Mouse (Mus musculus): ENCODE measurements at regions not wholly inside any gene's neighbourhood (a gene's known extent, or its start where the extent isn't known, plus 50 kb on each side); places are given as distances from the start of the nearest gene placed in this dataset.

DNA sequence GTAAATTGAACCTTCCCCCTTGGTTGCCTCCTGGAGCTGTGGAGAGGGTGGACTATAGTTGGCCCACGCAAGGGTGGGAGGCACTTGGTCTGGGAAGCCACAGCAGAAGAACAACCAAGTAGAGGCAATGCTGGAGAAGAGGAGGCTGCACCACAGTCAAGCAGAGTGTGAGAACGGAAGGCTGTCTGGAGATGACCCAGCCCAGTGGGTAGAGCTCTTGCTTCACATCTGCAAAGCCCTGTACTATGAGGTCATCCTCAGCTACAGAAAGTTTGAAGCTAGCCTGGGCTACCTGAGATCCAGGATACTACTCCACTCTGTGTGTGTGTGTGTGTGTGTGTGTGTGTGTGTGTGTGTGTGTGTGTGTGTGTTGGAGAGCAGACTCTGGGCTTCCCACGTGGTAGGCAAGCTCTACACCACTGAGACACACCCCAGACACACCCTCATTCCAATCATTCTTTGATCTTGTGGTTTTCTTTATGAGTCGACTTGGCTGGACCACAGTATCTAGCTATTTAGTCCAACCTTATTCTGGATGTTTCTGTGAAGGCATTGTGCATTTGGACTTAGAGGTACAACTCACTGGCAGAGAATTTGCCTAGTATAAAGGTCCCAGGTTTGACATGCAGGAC is 111.5 kb upstream of the Med13l start:
- Histone ChIP-seq H3K4me1 (ENCODE audit: control insufficient read depth, insufficient read depth, low read length) (no peaks in the 10 kb centered on the region), H3K36me3 (ENCODE audit: control insufficient read depth, insufficient read depth, low read length) (no peaks in the 10 kb centered on the region), H3K27ac (ENCODE audit: low read depth, low read length) (no peak overlapping the region), H3K9me3 (ENCODE audit: control insufficient read depth, low read length) (no peaks in the 10 kb centered on the region), H3K4me2 (replicated peaks; ENCODE audit: low read depth, low read length) (no peak overlapping the region), H3K4me3 (ENCODE audit: low read length) (no peak overlapping the region), H3K9ac (ENCODE audit: low read depth, low read length) (no peak overlapping the region), H3K27me3 (ENCODE audit: control insufficient read depth, insufficient read depth, low read length) (peaks cover 6% of the 10 kb centered on the region)
- no peak for ATAC-seq (ENCODE audit: low FRiP score, low TSS enrichment)
- 53% methylated on average over 4 of the region's 4 CpGs for WGBS

GRCm38 (mm10) chr5:118449893-118450292 is 110.6 kb upstream of the Med13l start:
- Histone ChIP-seq H3K9me3 (ENCODE audit: control insufficient read depth, low read length) (no peaks in the 10 kb centered on the region), H3K4me1 (ENCODE audit: control insufficient read depth, insufficient read depth, low read length) (no peaks in the 10 kb centered on the region), H3K36me3 (ENCODE audit: control insufficient read depth, insufficient read depth, low read length) (no peaks in the 10 kb centered on the region), H3K27me3 (ENCODE audit: control insufficient read depth, insufficient read depth, low read length) (peaks cover 3% of the 10 kb centered on the region; the same call in 1 of the 2 replicates), H3K27ac (ENCODE audit: low read depth, low read length) (no peak overlapping the region), H3K9ac (ENCODE audit: low read depth, low read length) (no peak overlapping the region), H3K4me2 (replicated peaks; ENCODE audit: low read depth, low read length) (no peak overlapping the region), H3K4me3 (ENCODE audit: low read length) (no peak overlapping the region)
- ATAC-seq (ENCODE audit: low FRiP score, low TSS enrichment) = no peak
- WGBS = 87% methylated on average over 4 of the region's 4 CpGs

DNA sequence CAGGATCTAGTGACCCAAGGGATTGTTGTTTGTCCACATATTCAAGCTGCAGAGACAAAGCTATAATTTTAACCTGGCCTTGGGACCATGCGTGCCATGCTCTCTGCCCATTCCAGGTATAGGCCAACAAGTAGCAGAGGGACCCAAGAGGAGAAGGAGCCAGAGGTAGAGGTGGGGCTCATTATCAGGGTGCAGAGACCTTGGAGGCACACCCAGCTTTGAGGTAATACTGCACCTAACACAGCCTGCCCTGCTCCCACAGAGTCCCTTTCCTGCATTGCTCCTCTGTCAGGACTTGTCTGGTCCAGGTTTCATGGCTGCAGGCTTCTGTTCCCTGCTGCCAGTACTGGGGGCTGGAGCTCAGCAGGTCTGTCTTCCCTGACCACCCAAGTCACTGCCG is 108.4 kb upstream of the Med13l start:
- no peak for ATAC-seq (ENCODE audit: low FRiP score, low TSS enrichment)
- no peaks in the 10 kb centered on the region for H3K9me3 ChIP-seq (ENCODE audit: control insufficient read depth, low read length)
- no peak overlapping the region for H3K27ac ChIP-seq (ENCODE audit: low read depth, low read length)
- no peak overlapping the region for H3K4me2 ChIP-seq (replicated peaks; ENCODE audit: low read depth, low read length)
- H3K9ac ChIP-seq (ENCODE audit: low read depth, low read length) = no peak overlapping the region
- H3K4me1 ChIP-seq (ENCODE audit: control insufficient read depth, insufficient read depth, low read length) = no peaks in the 10 kb centered on the region
- no peaks in the 10 kb centered on the region for H3K27me3 ChIP-seq (ENCODE audit: control insufficient read depth, insufficient read depth, low read length)
- no peak overlapping the region for H3K4me3 ChIP-seq (ENCODE audit: low read length)
- no peaks in the 10 kb centered on the region for H3K36me3 ChIP-seq (ENCODE audit: control insufficient read depth, insufficient read depth, low read length)
- 71% methylated on average over 2 of the region's 2 CpGs for WGBS

GRCm38 (mm10) chr5:118454096-118454495 is 106.4 kb upstream of the Med13l start:
- peaks cover 6% of the 10 kb centered on the region; the same call in 1 of the 2 replicates for H3K4me1 ChIP-seq (ENCODE audit: control insufficient read depth, insufficient read depth, low read length)
- 100% methylated on average over 1 of the region's 1 CpGs for WGBS

GRCm38 (mm10) chr5:118458727-118459390 is 101.6 kb upstream of the Med13l start:
- Histone ChIP-seq H3K9me3 (ENCODE audit: control insufficient read depth, low read length) (no peaks in the 10 kb centered on the region), H3K9ac (ENCODE audit: low read depth, low read length) (peak overlapping the region; percentile 25; the same call in 1 of the 2 replicates), H3K27me3 (ENCODE audit: control insufficient read depth, insufficient read depth, low read length) (no peaks in the 10 kb centered on the region), H3K4me3 (ENCODE audit: low read length) (peak overlapping the region; percentile 27), H3K4me2 (replicated peaks; ENCODE audit: low read depth, low read length) (peak overlapping the region; percentile 57), H3K4me1 (ENCODE audit: control insufficient read depth, insufficient read depth, low read length) (peaks cover 10% of the 10 kb centered on the region; the same call in 1 of the 2 replicates), H3K27ac (ENCODE audit: low read depth, low read length) (peak overlapping the region; percentile 77; the same call in 1 of the 2 replicates), H3K36me3 (ENCODE audit: control insufficient read depth, insufficient read depth, low read length) (no peaks in the 10 kb centered on the region)
- 2% methylated on average over 16 of the region's 16 CpGs for WGBS
- ATAC-seq (ENCODE audit: low FRiP score, low TSS enrichment) = peak; percentile 86

More at GRCm38 (mm10) chr5:118454096-118454495, 106.4 kb upstream of the Med13l start:
- H3K27me3 ChIP-seq (ENCODE audit: control insufficient read depth, insufficient read depth, low read length) = no peaks in the 10 kb centered on the region
- no peak for ATAC-seq (ENCODE audit: low FRiP score, low TSS enrichment)
- H3K9ac ChIP-seq (ENCODE audit: low read depth, low read length) = no peak overlapping the region
- no peaks in the 10 kb centered on the region for H3K9me3 ChIP-seq (ENCODE audit: control insufficient read depth, low read length)
- H3K27ac ChIP-seq (ENCODE audit: low read depth, low read length) = no peak overlapping the region
- no peaks in the 10 kb centered on the region for H3K36me3 ChIP-seq (ENCODE audit: control insufficient read depth, insufficient read depth, low read length)
- H3K4me2 ChIP-seq (replicated peaks; ENCODE audit: low read depth, low read length) = no peak overlapping the region
- no peak overlapping the region for H3K4me3 ChIP-seq (ENCODE audit: low read length)

DNA sequence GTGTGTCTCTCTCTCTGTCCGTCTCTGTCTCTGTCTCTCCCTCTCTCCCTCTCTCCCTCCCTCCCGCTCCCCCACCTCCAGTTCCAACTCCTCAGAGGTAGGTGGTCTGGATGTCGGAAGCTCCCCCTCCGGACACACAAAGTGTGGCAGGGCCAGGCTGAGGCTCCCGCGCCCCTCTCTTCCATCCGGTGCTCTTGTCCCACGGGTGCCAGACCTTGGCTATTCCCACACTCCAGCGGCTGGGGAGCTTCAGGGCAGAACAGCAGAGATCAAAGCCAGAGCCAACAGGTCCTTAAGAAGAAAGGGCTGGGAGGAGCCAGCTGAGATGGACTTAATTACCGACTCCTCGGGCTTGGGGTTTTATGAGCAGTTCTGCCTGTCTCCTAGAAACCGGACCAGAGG is 101.1 kb upstream of the Med13l start:
- H3K36me3 ChIP-seq (ENCODE audit: control insufficient read depth, insufficient read depth, low read length) = no peaks in the 10 kb centered on the region
- WGBS = 2% methylated on average over 12 of the region's 12 CpGs
- peak overlapping the region; percentile 57 for H3K4me2 ChIP-seq (replicated peaks; ENCODE audit: low read depth, low read length)
- ATAC-seq (ENCODE audit: low FRiP score, low TSS enrichment) = peak; percentile 84
- H3K27me3 ChIP-seq (ENCODE audit: control insufficient read depth, insufficient read depth, low read length) = no peaks in the 10 kb centered on the region
- peak overlapping the region; percentile 77; the same call in 1 of the 2 replicates for H3K27ac ChIP-seq (ENCODE audit: low read depth, low read length)
- no peaks in the 10 kb centered on the region for H3K9me3 ChIP-seq (ENCODE audit: control insufficient read depth, low read length)
- H3K9ac ChIP-seq (ENCODE audit: low read depth, low read length) = peak overlapping the region; percentile 25; the same call in 1 of the 2 replicates
- peak overlapping the region; percentile 27 for H3K4me3 ChIP-seq (ENCODE audit: low read length)
- H3K4me1 ChIP-seq (ENCODE audit: control insufficient read depth, insufficient read depth, low read length) = peaks cover 11% of the 10 kb centered on the region; the same call in 1 of the 2 replicates

DNA sequence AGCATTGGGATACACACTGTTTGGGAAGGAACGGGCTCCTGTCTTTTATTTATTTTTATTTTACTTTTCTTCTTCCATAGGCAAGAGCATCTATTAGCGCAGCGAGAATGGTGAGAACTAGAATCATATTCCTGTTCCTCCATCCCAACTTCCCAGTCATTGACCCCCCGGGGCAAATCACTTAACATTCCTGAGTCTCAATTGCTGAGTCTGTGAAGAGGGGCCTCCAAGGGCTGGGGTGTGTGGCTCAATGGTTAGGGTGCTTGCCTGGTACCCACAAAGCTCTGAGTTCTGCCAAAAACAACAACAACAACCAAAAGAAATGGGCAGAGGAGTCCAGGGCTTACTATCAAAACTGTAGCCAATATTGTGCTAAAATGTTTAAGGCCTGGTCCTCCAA is 98.5 kb upstream of the Med13l start:
- H3K9me3 ChIP-seq (ENCODE audit: control insufficient read depth, low read length) = no peaks in the 10 kb centered on the region
- H3K4me3 ChIP-seq (ENCODE audit: low read length) = no peak overlapping the region
- H3K4me2 ChIP-seq (replicated peaks; ENCODE audit: low read depth, low read length) = no peak overlapping the region
- H3K27ac ChIP-seq (ENCODE audit: low read depth, low read length) = no peak overlapping the region
- 56% methylated on average over 4 of the region's 4 CpGs for WGBS
- peaks cover 24% of the 10 kb centered on the region for H3K4me1 ChIP-seq (ENCODE audit: control insufficient read depth, insufficient read depth, low read length)
- no peak for ATAC-seq (ENCODE audit: low FRiP score, low TSS enrichment)
- H3K27me3 ChIP-seq (ENCODE audit: control insufficient read depth, insufficient read depth, low read length) = no peaks in the 10 kb centered on the region; the same call in 1 of the 2 replicates
- H3K9ac ChIP-seq (ENCODE audit: low read depth, low read length) = no peak overlapping the region
- no peaks in the 10 kb centered on the region for H3K36me3 ChIP-seq (ENCODE audit: control insufficient read depth, insufficient read depth, low read length)

- Histone ChIP-seq H3K9ac (ENCODE audit: low read depth, low read length) (no peak overlapping the region), H3K4me1 (ENCODE audit: control insufficient read depth, insufficient read depth, low read length) (peaks cover 13% of the 10 kb centered on the region), H3K4me3 (ENCODE audit: low read length) (peak overlapping the region; percentile 22; the same call in 1 of the 2 replicates), H3K36me3 (ENCODE audit: control insufficient read depth, insufficient read depth, low read length) (no peaks in the 10 kb centered on the region), H3K27ac (ENCODE audit: low read depth, low read length) (peak overlapping the region; percentile 60; the same call in 1 of the 2 replicates), H3K27me3 (ENCODE audit: control insufficient read depth, insufficient read depth, low read length) (no peaks in the 10 kb centered on the region; the same call in 1 of the 2 replicates), H3K9me3 (ENCODE audit: control insufficient read depth, low read length) (no peaks in the 10 kb centered on the region), H3K4me2 (replicated peaks; ENCODE audit: low read depth, low read length) (peak overlapping the region; percentile 44)
- peak; percentile 91 for ATAC-seq (ENCODE audit: low FRiP score, low TSS enrichment)
- WGBS = 5% methylated on average over 22 of the region's 22 CpGs
Measured at GRCm38 (mm10) chr5:118464931-118465801, 95.3 kb upstream of the Med13l start.
